Mouse (Mus musculus): ENCODE measurements around the gene Stt3b. TPM values are rescaled to one million over a fixed set of nuclear protein-coding genes. Genes with fewer than 3 reads are reported as not detected.

Gene Stt3b
- polyA plus RNA-seq, 1 experiment from 2014 or later: 132 TPM

DNA sequence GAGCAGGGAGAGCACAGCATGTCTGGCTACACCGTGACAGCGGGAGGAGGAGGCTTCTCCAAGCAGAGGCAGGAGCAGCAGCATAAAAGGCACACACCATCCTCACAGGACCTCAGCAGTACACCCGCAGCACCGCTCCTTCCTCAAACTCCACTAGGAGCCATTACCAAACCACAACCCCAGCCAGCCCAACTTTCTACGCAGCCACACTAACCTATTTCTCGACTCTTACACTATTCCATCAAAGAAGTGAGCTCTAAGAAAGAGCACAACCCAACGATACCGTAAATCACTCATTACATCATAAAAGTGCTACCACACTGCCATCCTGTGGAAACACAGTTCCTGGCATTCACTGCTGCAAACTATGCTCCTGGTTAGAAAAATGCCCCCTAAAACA, 48.8 kb downstream of the Stt3b start:
- no peaks in the 10 kb centered on the region for H3K4me1 ChIP-seq (ENCODE audit: control insufficient read depth, insufficient read depth, low read length)
- no peak for DNase-seq (ENCODE audit: low spot score)
- H3K9me3 ChIP-seq (ENCODE audit: control insufficient read depth, low read length): no peaks in the 10 kb centered on the region
- ATAC-seq (ENCODE audit: insufficient read depth, low FRiP score, low TSS enrichment): no peak
- no peaks in the 10 kb centered on the region for H3K27me3 ChIP-seq (ENCODE audit: control insufficient read depth, insufficient read depth, low read length)
- H3K4me2 ChIP-seq (ENCODE audit: low read depth): no peak overlapping the region
- no peak overlapping the region for H3K27ac ChIP-seq (ENCODE audit: low read depth, low read length)
- no peak overlapping the region for H3K4me3 ChIP-seq (ENCODE audit: low read depth, low read length)
- H3K9ac ChIP-seq (ENCODE audit: low read length): no peak overlapping the region
- no peaks in the 10 kb centered on the region; the same call in 1 of the 2 replicates for H3K36me3 ChIP-seq (ENCODE audit: control insufficient read depth, insufficient read depth, low read length)
- 83% methylated on average over 8 of the region's 8 CpGs for WGBS

DNA sequence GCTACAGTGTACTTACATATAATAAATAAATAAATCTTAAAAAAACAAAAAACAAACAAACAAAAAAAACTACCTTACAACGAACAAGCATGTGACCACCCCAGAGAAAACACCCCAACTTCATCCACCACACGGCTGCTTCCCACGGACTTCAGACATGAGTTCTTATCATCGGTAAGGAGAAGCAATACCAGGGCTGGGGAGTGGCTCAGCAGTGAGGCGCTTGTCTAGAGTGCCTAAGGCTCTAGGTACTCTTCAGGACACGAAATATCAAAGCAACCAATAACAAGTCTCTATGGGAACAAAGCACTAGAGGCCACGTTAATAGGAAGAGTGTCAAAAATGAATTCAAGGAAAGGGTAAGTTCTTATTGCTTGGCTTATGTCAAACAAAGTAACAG, 49.8 kb downstream of the Stt3b start:
- H3K9me3 ChIP-seq (ENCODE audit: control insufficient read depth, low read length): no peaks in the 10 kb centered on the region
- no peaks in the 10 kb centered on the region for H3K36me3 ChIP-seq (ENCODE audit: control insufficient read depth, insufficient read depth, low read length)
- H3K4me3 ChIP-seq (ENCODE audit: low read depth, low read length): no peak overlapping the region
- ATAC-seq (ENCODE audit: insufficient read depth, low FRiP score, low TSS enrichment): no peak
- H3K9ac ChIP-seq (ENCODE audit: low read length): no peak overlapping the region
- WGBS: 90% methylated on average over 7 of the region's 7 CpGs
- DNase-seq (ENCODE audit: low spot score): no peak
- H3K27me3 ChIP-seq (ENCODE audit: control insufficient read depth, insufficient read depth, low read length): no peaks in the 10 kb centered on the region
- H3K4me2 ChIP-seq (ENCODE audit: low read depth): no peak overlapping the region
- no peak overlapping the region for H3K27ac ChIP-seq (ENCODE audit: low read depth, low read length)
- H3K4me1 ChIP-seq (ENCODE audit: control insufficient read depth, insufficient read depth, low read length): no peaks in the 10 kb centered on the region

DNA sequence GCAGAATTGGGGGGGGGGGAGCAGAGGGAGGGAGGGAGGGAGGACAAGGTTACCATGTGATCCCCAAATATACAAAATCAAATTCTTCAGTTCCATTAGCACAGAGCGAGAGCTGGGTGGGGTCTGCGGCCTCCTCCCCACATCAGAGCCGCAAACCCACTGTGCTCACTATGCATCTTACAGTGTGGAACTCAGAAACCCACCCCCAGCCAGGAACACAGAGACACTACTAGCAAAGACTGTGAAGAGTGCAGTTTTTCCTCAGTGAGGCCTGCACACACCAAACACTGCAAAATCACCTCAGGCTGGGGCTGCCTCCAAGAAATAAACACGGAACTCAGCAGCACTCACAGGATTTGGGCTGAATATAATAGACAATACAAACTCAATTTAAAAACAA, 50.4 kb downstream of the Stt3b start:
- Histone ChIP-seq H3K27ac (ENCODE audit: low read depth, low read length) (no peak overlapping the region), H3K4me2 (ENCODE audit: low read depth) (no peak overlapping the region), H3K9me3 (ENCODE audit: control insufficient read depth, low read length) (no peaks in the 10 kb centered on the region), H3K36me3 (ENCODE audit: control insufficient read depth, insufficient read depth, low read length) (no peaks in the 10 kb centered on the region), H3K4me3 (ENCODE audit: low read depth, low read length) (no peak overlapping the region), H3K9ac (ENCODE audit: low read length) (no peak overlapping the region), H3K4me1 (ENCODE audit: control insufficient read depth, insufficient read depth, low read length) (no peaks in the 10 kb centered on the region), H3K27me3 (ENCODE audit: control insufficient read depth, insufficient read depth, low read length) (no peaks in the 10 kb centered on the region)
- 94% methylated on average over 4 of the region's 4 CpGs for WGBS
- DNase-seq (ENCODE audit: low spot score): no peak
- ATAC-seq (ENCODE audit: insufficient read depth, low FRiP score, low TSS enrichment): no peak

DNA sequence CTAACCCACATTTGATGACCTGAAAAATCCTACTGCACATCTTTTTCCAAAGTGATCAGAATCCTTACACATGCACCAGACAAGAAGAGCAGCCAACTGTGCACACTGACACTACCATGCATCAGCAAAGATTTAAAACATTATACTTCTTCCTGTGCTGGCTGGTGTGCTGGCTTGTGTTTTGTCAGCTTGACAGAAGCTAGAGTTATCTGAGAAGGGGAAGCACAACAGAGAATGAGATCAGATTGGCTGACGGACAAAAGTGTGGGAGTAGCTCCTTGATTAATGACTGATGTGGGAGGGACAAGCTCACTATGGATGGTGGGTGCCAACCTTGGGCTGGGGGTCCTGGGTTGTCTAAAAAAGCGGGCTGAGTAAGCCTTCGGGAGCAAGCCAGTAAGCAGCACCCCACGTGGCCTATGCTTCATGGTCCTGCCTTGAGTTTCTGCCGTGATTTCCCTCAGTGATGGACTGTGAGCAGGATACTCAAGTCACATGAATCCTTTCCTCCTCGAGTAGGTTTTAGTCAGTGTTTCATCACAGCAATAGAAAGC, 52.4 kb downstream of the Stt3b start:
- no peak for DNase-seq (ENCODE audit: low spot score)
- ATAC-seq (ENCODE audit: insufficient read depth, low FRiP score, low TSS enrichment): no peak
- Histone ChIP-seq H3K4me1 (ENCODE audit: control insufficient read depth, insufficient read depth, low read length) (no peaks in the 10 kb centered on the region), H3K27ac (ENCODE audit: low read depth, low read length) (no peak overlapping the region), H3K36me3 (ENCODE audit: control insufficient read depth, insufficient read depth, low read length) (peaks cover 7% of the 10 kb centered on the region), H3K27me3 (ENCODE audit: control insufficient read depth, insufficient read depth, low read length) (no peaks in the 10 kb centered on the region), H3K4me3 (ENCODE audit: low read depth, low read length) (no peak overlapping the region), H3K9me3 (ENCODE audit: control insufficient read depth, low read length) (no peaks in the 10 kb centered on the region), H3K9ac (ENCODE audit: low read length) (no peak overlapping the region), H3K4me2 (ENCODE audit: low read depth) (no peak overlapping the region)
- 85% methylated on average over 6 of the region's 6 CpGs for WGBS

DNA sequence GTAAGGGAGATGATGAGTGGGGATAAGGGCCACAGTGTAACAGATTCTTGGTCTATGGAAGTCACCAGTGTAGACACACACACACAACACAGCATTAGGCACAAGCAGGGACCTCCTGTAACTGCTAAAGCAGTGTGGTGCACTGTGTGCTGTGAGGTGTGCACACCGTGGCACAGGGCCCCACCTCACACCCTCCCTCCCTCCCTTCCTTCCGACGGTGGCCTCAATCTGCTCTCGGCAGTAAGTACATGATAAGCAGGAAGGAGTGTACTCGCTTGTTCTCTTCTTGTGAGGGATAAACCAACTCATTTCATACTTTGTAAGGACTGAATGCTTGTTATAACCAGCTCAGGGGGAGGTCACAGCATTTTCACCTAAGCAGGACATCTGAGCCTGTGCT, 61.1 kb downstream of the Stt3b start:
- H3K36me3 ChIP-seq (ENCODE audit: control insufficient read depth, insufficient read depth, low read length): peaks cover 20% of the 10 kb centered on the region
- H3K4me1 ChIP-seq (ENCODE audit: control insufficient read depth, insufficient read depth, low read length): no peaks in the 10 kb centered on the region
- H3K9ac ChIP-seq (ENCODE audit: low read length): no peak overlapping the region
- no peak overlapping the region for H3K4me2 ChIP-seq (ENCODE audit: low read depth)
- no peak overlapping the region for H3K4me3 ChIP-seq (ENCODE audit: low read depth, low read length)
- H3K27me3 ChIP-seq (ENCODE audit: control insufficient read depth, insufficient read depth, low read length): no peaks in the 10 kb centered on the region
- no peak overlapping the region for H3K27ac ChIP-seq (ENCODE audit: low read depth, low read length)
- ATAC-seq (ENCODE audit: insufficient read depth, low FRiP score, low TSS enrichment): no peak
- no peak for DNase-seq (ENCODE audit: low spot score)
- no peaks in the 10 kb centered on the region for H3K9me3 ChIP-seq (ENCODE audit: control insufficient read depth, low read length)
- WGBS: 90% methylated on average over 5 of the region's 5 CpGs

DNA sequence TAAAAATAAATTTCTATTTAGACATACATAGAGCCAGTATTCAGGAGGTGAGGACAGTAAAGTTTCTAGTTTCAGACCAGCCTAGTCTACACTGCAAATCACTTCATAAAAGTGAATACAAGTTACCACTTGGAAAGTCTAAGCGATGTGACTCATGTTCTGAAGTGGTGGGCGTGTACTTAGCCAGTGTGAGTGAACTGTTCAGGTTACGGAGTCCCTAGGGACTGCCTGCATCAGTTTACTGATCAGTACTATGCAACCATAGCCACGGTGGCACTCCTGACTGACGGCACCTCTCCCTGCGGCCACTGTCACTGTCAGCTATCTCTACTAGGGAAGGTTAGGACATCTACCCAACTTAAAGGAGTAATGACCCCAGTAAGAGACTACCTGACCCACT, 65.1 kb downstream of the Stt3b start:
- H3K4me3 ChIP-seq (ENCODE audit: low read depth, low read length): no peak overlapping the region
- WGBS: 92% methylated on average over 6 of the region's 6 CpGs
- DNase-seq (ENCODE audit: low spot score) (no peak), ATAC-seq (ENCODE audit: insufficient read depth, low FRiP score, low TSS enrichment) (no peak)
- no peak overlapping the region for H3K27ac ChIP-seq (ENCODE audit: low read depth, low read length)
- no peak overlapping the region for H3K9ac ChIP-seq (ENCODE audit: low read length)
- no peaks in the 10 kb centered on the region for H3K9me3 ChIP-seq (ENCODE audit: control insufficient read depth, low read length)
- no peaks in the 10 kb centered on the region for H3K4me1 ChIP-seq (ENCODE audit: control insufficient read depth, insufficient read depth, low read length)
- H3K27me3 ChIP-seq (ENCODE audit: control insufficient read depth, insufficient read depth, low read length): no peaks in the 10 kb centered on the region
- peaks cover 25% of the 10 kb centered on the region for H3K36me3 ChIP-seq (ENCODE audit: control insufficient read depth, insufficient read depth, low read length)
- no peak overlapping the region for H3K4me2 ChIP-seq (ENCODE audit: low read depth)

- Histone ChIP-seq H3K9ac (ENCODE audit: low read length) (no peak overlapping the region), H3K4me3 (ENCODE audit: low read depth, low read length) (no peak overlapping the region), H3K27me3 (ENCODE audit: control insufficient read depth, insufficient read depth, low read length) (no peaks in the 10 kb centered on the region), H3K4me2 (ENCODE audit: low read depth) (no peak overlapping the region), H3K9me3 (ENCODE audit: control insufficient read depth, low read length) (no peaks in the 10 kb centered on the region), H3K36me3 (ENCODE audit: control insufficient read depth, insufficient read depth, low read length) (peaks cover 25% of the 10 kb centered on the region), H3K27ac (ENCODE audit: low read depth, low read length) (no peak overlapping the region), H3K4me1 (ENCODE audit: control insufficient read depth, insufficient read depth, low read length) (no peaks in the 10 kb centered on the region)
- DNase-seq (ENCODE audit: low spot score): no peak
- 93% methylated on average over 6 of the region's 6 CpGs for WGBS
- no peak for ATAC-seq (ENCODE audit: insufficient read depth, low FRiP score, low TSS enrichment)
These were observed 66.6 kb downstream of the Stt3b start for GRCm38 (mm10) chr9:115243630-115244029.

- no peak overlapping the region for H3K4me3 ChIP-seq (ENCODE audit: low read depth, low read length)
- no peaks in the 10 kb centered on the region for H3K4me1 ChIP-seq (ENCODE audit: control insufficient read depth, insufficient read depth, low read length)
- H3K9me3 ChIP-seq (ENCODE audit: control insufficient read depth, low read length): no peaks in the 10 kb centered on the region
- H3K27me3 ChIP-seq (ENCODE audit: control insufficient read depth, insufficient read depth, low read length): no peaks in the 10 kb centered on the region
- no peak overlapping the region for H3K4me2 ChIP-seq (ENCODE audit: low read depth)
- no peak for DNase-seq (ENCODE audit: low spot score)
- no peak overlapping the region for H3K9ac ChIP-seq (ENCODE audit: low read length)
- H3K27ac ChIP-seq (ENCODE audit: low read depth, low read length): no peak overlapping the region
- no peak for ATAC-seq (ENCODE audit: insufficient read depth, low FRiP score, low TSS enrichment)
- 91% methylated on average over 5 of the region's 5 CpGs for WGBS
- H3K36me3 ChIP-seq (ENCODE audit: control insufficient read depth, insufficient read depth, low read length): peaks cover 20% of the 10 kb centered on the region
These were observed 70.4 kb downstream of the Stt3b start for GRCm38 (mm10) chr9:115239861-115240260.

- Histone ChIP-seq H3K4me1 (ENCODE audit: control insufficient read depth, insufficient read depth, low read length) (no peaks in the 10 kb centered on the region), H3K36me3 (ENCODE audit: control insufficient read depth, insufficient read depth, low read length) (peaks cover 12% of the 10 kb centered on the region), H3K9ac (ENCODE audit: low read length) (no peak overlapping the region), H3K27me3 (ENCODE audit: control insufficient read depth, insufficient read depth, low read length) (no peaks in the 10 kb centered on the region), H3K4me3 (ENCODE audit: low read depth, low read length) (no peak overlapping the region), H3K4me2 (ENCODE audit: low read depth) (no peak overlapping the region), H3K27ac (ENCODE audit: low read depth, low read length) (no peak overlapping the region), H3K9me3 (ENCODE audit: control insufficient read depth, low read length) (no peaks in the 10 kb centered on the region)
- DNase-seq (ENCODE audit: low spot score) (no peak), ATAC-seq (ENCODE audit: insufficient read depth, low FRiP score, low TSS enrichment) (no peak)
These were observed 72.3 kb downstream of the Stt3b start for GRCm38 (mm10) chr9:115237943-115238342.

Measured in neural tube, embryonic 11.5 days (tissue).